Mouse (Mus musculus): ENCODE measurements around the gene Stxbp1. TPM values are rescaled to one million over a fixed set of nuclear protein-coding genes. Genes with fewer than 3 reads are reported as not detected.

Stxbp1 gene
- polyA plus RNA-seq (2016; fragmentation: Nextera tagmentation; extraction: Ambion mirVana): 80.3 and 83.2 TPM in 2 replicates

GRCm38 (mm10) chr2:32846805-32847467 is at the start of gene Stxbp1:
Stxbp1 (minus strand) TSS chr2:32847245.
- peak; percentile 94 for ATAC-seq (ENCODE audit: low FRiP score, low read depth)
- Histone ChIP-seq H3K36me3 (no peaks in the 10 kb centered on the region), H3K4me2 (replicated peaks) (peak within 1 kb of the TSS; percentile 97), H3K27me3 (peaks cover 14% of the 10 kb centered on the region), H3K9ac (replicated peaks) (peak within 1 kb of the TSS; percentile 82), H3K9me3 (no peaks in the 10 kb centered on the region), H3K27ac (replicated peaks) (peak within 1 kb of the TSS; percentile 79), H3K4me3 (peak within 1 kb of the TSS; percentile 82), H3K4me1 (peaks cover 22% of the 10 kb centered on the region)
- 0% methylated on average over 67 of the region's 78 CpGs for WGBS

- ATAC-seq (ENCODE audit: low FRiP score, low read depth): no peak
Measured at GRCm38 (mm10) chr2:32896507-32897147, 49.6 kb upstream of the Stxbp1 start.

DNA sequence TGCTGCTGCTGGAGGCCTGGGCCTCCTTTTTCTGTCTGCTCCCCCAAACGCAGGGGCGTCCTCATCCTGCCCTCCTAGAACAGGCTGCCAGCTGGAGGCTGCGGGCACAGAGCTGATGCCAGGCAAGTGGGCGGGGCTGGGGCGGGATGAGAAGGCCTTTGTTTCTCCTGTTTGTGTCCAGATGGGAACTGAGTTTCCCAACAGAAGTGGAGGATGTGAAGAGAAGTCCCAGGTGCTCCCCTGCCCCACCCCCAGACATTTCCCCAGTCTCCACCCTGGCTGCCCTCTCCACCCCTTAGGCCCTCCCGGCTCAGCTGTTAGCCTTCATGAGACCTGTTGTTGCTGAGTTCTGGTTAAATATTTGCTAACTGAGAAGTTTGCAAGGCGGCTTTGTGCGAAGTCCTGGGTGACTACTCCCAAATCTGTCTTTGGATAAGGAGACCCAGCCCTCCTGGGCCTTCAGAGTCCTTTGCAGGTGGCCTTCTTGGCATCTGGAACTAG is 48.6 kb upstream of the Stxbp1 start:
- Histone ChIP-seq H3K4me2 (replicated peaks) (no peak overlapping the region), H3K27ac (replicated peaks) (0 out of 2 replicates have a peak overlapping the region, but pooled peaks have one; percentile 25), H3K4me1 (peaks cover 17% of the 10 kb centered on the region), H3K36me3 (0 out of 2 replicates have a peak, but pooled peaks cover 7% of the 10 kb centered on the region), H3K9ac (replicated peaks) (no peak overlapping the region), H3K27me3 (no peaks in the 10 kb centered on the region), H3K4me3 (no peak overlapping the region), H3K9me3 (no peaks in the 10 kb centered on the region)
- 47% methylated on average over 7 of the region's 8 CpGs for WGBS
- peak; percentile 41; the same call in 1 of the 2 replicates for ATAC-seq (ENCODE audit: low FRiP score, low read depth)

More at GRCm38 (mm10) chr2:32896507-32897147, 49.6 kb upstream of the Stxbp1 start:
- Histone ChIP-seq H3K27ac (replicated peaks) (no peak overlapping the region), H3K9ac (replicated peaks) (no peak overlapping the region), H3K27me3 (no peaks in the 10 kb centered on the region), H3K36me3 (0 out of 2 replicates have a peak, but pooled peaks cover 7% of the 10 kb centered on the region), H3K9me3 (no peaks in the 10 kb centered on the region), H3K4me1 (peaks cover 17% of the 10 kb centered on the region), H3K4me3 (no peak overlapping the region), H3K4me2 (replicated peaks) (no peak overlapping the region)
- 51% methylated on average over 10 of the region's 10 CpGs for WGBS

- Histone ChIP-seq H3K27me3 (no peaks in the 10 kb centered on the region), H3K4me3 (no peak overlapping the region), H3K27ac (replicated peaks) (no peak overlapping the region), H3K9me3 (no peaks in the 10 kb centered on the region), H3K9ac (replicated peaks) (no peak overlapping the region), H3K4me2 (replicated peaks) (no peak overlapping the region), H3K4me1 (peaks cover 17% of the 10 kb centered on the region), H3K36me3 (0 out of 2 replicates have a peak, but pooled peaks cover 7% of the 10 kb centered on the region)
- WGBS: 77% methylated on average over 2 of the region's 2 CpGs
- ATAC-seq (ENCODE audit: low FRiP score, low read depth): no peak
Measured at GRCm38 (mm10) chr2:32894097-32894496, 47.1 kb upstream of the Stxbp1 start.

DNA sequence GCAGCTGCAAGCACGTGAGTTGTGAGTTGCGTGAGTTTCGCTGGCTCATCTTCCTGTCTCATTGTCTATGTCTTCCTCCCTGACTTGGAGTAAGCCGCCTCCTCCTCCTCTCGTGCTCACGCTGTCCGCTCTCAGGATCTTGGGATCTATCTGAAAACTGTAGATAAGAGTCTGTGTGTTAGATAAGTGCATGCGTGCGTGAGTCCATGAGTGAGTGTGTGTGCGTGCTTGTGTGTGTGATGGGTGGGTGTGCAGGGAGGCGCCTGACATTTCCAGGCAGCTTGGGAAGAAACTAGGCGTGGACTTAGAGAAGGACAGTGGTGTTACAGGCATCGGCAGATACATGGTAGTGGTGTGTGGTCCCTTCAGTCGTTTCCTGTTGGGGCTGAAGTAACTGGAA is 45.4 kb upstream of the Stxbp1 start:
- Histone ChIP-seq H3K27me3 (no peaks in the 10 kb centered on the region), H3K4me3 (no peak overlapping the region), H3K4me1 (peaks cover 27% of the 10 kb centered on the region), H3K9ac (replicated peaks) (no peak overlapping the region), H3K9me3 (no peaks in the 10 kb centered on the region), H3K27ac (replicated peaks) (no peak overlapping the region), H3K36me3 (0 out of 2 replicates have a peak, but pooled peaks cover 7% of the 10 kb centered on the region), H3K4me2 (replicated peaks) (no peak overlapping the region)
- WGBS: 91% methylated on average over 14 of the region's 14 CpGs
- ATAC-seq (ENCODE audit: low FRiP score, low read depth): no peak

GRCm38 (mm10) chr2:32891278-32891677 is 44.2 kb upstream of the Stxbp1 start:
- 80% methylated on average over 9 of the region's 9 CpGs for WGBS
- no peak for ATAC-seq (ENCODE audit: low FRiP score, low read depth)
- no peaks in the 10 kb centered on the region for H3K27me3 ChIP-seq
- H3K9ac ChIP-seq (replicated peaks): no peak overlapping the region
- H3K27ac ChIP-seq (replicated peaks): no peak overlapping the region
- 0 out of 2 replicates have a peak, but pooled peaks cover 7% of the 10 kb centered on the region for H3K36me3 ChIP-seq
- H3K4me2 ChIP-seq (replicated peaks): no peak overlapping the region
- no peak overlapping the region for H3K4me3 ChIP-seq
- H3K9me3 ChIP-seq: no peaks in the 10 kb centered on the region
- peaks cover 23% of the 10 kb centered on the region for H3K4me1 ChIP-seq

DNA sequence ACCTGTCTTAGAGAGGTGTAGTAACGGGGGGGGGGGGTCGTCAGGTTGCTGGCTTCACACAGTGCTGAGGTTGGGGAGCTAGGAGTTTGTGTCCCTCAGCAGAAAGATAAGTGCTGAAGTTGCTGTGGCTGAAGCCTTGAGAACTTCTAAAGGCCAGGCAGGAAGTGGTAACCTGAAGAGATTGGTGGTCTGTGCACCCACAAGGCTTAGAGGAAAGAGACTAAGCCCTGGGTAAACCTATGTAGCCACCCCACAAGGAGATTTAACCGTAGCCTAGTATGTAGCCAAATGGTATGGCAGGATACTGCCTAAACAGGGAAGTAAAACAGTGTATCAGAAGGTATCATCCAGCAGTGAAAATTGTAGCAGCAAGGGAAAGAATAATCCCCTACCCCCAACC is 43.2 kb upstream of the Stxbp1 start:
- Histone ChIP-seq H3K4me3 (no peak overlapping the region), H3K9ac (replicated peaks) (no peak overlapping the region), H3K9me3 (no peaks in the 10 kb centered on the region), H3K4me1 (peaks cover 15% of the 10 kb centered on the region), H3K4me2 (replicated peaks) (no peak overlapping the region), H3K36me3 (0 out of 2 replicates have a peak, but pooled peaks cover 7% of the 10 kb centered on the region), H3K27ac (replicated peaks) (no peak overlapping the region), H3K27me3 (no peaks in the 10 kb centered on the region)
- no peak for ATAC-seq (ENCODE audit: low FRiP score, low read depth)
- WGBS: 86% methylated on average over 3 of the region's 3 CpGs

DNA sequence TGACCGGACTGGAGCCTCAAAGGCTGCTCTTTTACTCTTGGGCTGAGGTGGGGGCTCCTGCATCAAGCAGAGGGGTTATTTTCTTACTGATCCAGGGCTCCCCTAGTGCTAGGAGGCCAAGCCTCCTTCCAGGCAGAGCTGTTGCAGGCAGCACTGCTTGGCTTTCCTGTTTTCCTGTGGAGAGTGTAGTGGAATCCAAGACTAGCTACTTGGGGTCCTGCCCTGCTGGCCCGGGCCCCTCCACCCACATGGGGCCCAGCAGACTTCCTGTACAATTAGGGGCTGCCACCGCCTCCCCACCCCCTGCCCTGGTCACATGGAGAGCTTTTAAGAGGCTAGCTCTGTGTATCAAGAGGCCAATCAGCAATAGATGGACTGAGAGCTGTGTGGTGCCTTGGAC is 41.5 kb upstream of the Stxbp1 start:
- no peak for ATAC-seq (ENCODE audit: low FRiP score, low read depth)
- Histone ChIP-seq H3K4me2 (replicated peaks) (no peak overlapping the region), H3K36me3 (0 out of 2 replicates have a peak, but pooled peaks cover 4% of the 10 kb centered on the region), H3K9me3 (no peaks in the 10 kb centered on the region), H3K4me3 (no peak overlapping the region), H3K4me1 (peaks cover 13% of the 10 kb centered on the region), H3K9ac (replicated peaks) (no peak overlapping the region), H3K27me3 (no peaks in the 10 kb centered on the region), H3K27ac (replicated peaks) (peak overlapping the region; percentile 39; the same call in 1 of the 2 replicates)
- 58% methylated on average over 3 of the region's 3 CpGs for WGBS

DNA sequence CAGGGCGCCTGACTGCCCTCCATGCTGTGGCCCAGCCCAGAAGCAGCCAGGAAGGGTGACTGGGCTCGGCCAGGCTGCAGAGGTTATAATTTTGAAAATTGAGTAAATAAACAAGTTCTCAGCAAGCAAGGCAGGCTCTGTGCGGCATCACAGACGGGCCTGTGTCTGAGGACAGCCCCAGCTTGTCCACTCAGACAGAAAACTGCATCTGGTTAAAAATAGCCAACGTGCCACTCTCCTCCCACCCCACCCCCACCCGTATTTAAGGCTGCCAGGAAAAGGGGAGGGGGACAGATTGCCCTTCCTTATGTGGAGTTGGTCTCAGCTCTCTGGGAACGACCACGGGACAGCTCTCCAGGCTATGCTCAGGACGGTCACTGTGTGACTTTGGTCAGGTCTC is 41.0 kb upstream of the Stxbp1 start:
- no peak overlapping the region for H3K9ac ChIP-seq (replicated peaks)
- H3K27ac ChIP-seq (replicated peaks): peak overlapping the region; percentile 39; the same call in 1 of the 2 replicates
- no peaks in the 10 kb centered on the region for H3K36me3 ChIP-seq
- H3K9me3 ChIP-seq: no peaks in the 10 kb centered on the region
- H3K4me3 ChIP-seq: no peak overlapping the region
- 34% methylated on average over 9 of the region's 9 CpGs for WGBS
- no peaks in the 10 kb centered on the region for H3K27me3 ChIP-seq
- no peak for ATAC-seq (ENCODE audit: low FRiP score, low read depth)
- H3K4me2 ChIP-seq (replicated peaks): no peak overlapping the region
- H3K4me1 ChIP-seq: peaks cover 13% of the 10 kb centered on the region

DNA sequence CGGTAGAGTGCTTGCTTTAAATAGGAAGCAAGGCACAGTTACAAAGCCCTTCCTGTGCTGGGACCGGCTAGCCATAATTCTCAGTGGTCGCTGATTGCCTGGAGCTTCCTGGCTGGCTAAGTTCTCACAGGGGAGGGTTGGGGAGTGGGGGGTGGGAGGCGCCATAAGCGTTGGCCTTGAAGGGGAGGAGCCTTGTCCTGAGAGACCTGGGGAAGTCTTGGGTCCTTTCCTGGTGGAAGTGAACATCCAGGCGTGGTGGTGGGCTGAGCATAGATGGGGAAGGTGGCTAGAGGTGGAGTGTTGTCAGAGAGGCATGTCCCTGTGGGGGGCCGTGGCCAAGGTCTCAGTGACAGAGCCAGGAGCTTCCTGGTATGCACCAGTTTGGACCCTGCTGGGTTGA is 37.7 kb upstream of the Stxbp1 start:
- Histone ChIP-seq H3K4me2 (replicated peaks) (no peak overlapping the region), H3K9me3 (no peaks in the 10 kb centered on the region), H3K4me3 (no peak overlapping the region), H3K4me1 (peaks cover 35% of the 10 kb centered on the region), H3K27ac (replicated peaks) (no peak overlapping the region), H3K27me3 (no peaks in the 10 kb centered on the region), H3K36me3 (no peaks in the 10 kb centered on the region), H3K9ac (replicated peaks) (no peak overlapping the region)
- 52% methylated on average over 7 of the region's 7 CpGs for WGBS
- no peak for ATAC-seq (ENCODE audit: low FRiP score, low read depth)

DNA sequence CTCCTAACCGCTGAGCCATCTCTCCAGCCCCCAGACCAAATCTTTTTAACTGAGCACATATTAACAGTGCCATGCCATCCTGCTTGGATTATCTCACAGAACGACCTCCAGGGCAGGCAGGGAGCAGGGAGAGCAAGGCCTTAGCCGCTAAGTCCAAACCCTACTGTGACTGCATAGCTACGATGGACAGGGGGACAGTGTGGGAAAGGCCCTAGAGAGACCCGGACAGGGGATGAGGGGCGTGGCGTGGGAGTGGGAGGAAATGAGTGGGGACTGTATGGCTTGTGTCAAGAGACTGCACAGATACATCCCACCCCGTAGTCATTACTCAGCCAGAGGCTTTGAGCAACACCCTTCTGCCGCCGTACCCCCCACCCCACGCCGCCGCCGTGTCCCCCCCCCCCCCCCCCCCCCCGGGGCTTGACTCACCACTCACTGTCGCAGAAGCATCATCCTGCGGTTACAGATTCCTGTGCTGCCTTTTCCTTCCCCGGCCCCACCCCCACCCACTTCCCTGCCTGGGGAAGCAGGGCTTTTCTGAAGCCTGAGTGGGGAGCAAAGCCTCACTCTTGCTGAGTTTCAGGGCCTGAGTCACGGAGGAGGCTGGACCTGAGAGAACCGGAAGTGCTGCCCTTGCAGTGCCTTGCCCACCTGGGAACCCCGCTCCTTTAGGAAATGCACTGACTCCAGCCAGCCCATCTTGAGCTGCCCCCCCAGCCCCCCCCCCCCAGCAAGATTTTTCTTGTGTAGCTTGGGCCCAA is 35.4 kb upstream of the Stxbp1 start:
- Histone ChIP-seq H3K4me3 (no peak overlapping the region), H3K36me3 (no peaks in the 10 kb centered on the region), H3K4me1 (peaks cover 41% of the 10 kb centered on the region), H3K9ac (replicated peaks) (no peak overlapping the region), H3K27me3 (no peaks in the 10 kb centered on the region), H3K27ac (replicated peaks) (no peak overlapping the region), H3K9me3 (no peaks in the 10 kb centered on the region), H3K4me2 (replicated peaks) (no peak overlapping the region)
- no peak for ATAC-seq (ENCODE audit: low FRiP score, low read depth)
- WGBS: 69% methylated on average over 12 of the region's 21 CpGs
